Mouse (Mus musculus) forebrain, embryonic 16.5 days (tissue): ENCODE data around the gene Mrpl41. TPM values are rescaled to one million over a fixed set of nuclear protein-coding genes. Genes with fewer than 3 reads are reported as not detected.
"Not testable (repeated sequence)": the region's sequence is repeated elsewhere in the genome, so short reads cannot be mapped to it uniquely, and the experiment has no call there.

Experiments used
- ATAC-seq: fragments of 200-750 bp; cut with Nextera tagmentation; 2 replicates; pipeline ENCODE4 v1.8.0; 2017; ENCODE audit warnings: mild to moderate bottlenecking, moderate library complexity
- H3K27ac ChIP-seq: fragments of 300-500 bp; sonication (generic); 2 replicates; pipeline ENCODE4 v1.5.1; 2014; ENCODE audit warnings: low read length, control low read depth
- H3K27me3 ChIP-seq: fragments of 300-500 bp; sonication (generic); replicated peaks from 2 replicates; pipeline ENCODE4 v1.6.1; 2014; ENCODE audit warnings: low read length; ENCODE audit not compliant: control insufficient read depth, insufficient read depth
- H3K36me3 ChIP-seq: fragments of 300-500 bp; sonication (generic); 2 replicates; pipeline ENCODE4 v1.6.1; 2014; ENCODE audit not compliant: control insufficient read depth, insufficient read depth
- H3K4me1 ChIP-seq: fragments of 300-500 bp; sonication (generic); replicated peaks from 2 replicates; pipeline ENCODE4 v1.6.1; 2014; ENCODE audit warnings: low read length; ENCODE audit not compliant: control insufficient read depth, insufficient read depth
- H3K4me2 ChIP-seq: fragments of 300-500 bp; sonication (generic); 2 replicates; pipeline ENCODE4 v1.6.1; 2014; ENCODE audit warnings: mild to moderate bottlenecking, low read length, control low read depth
- H3K4me3 ChIP-seq: fragments of 300-500 bp; sonication (generic); replicated peaks from 2 replicates; pipeline ENCODE4 v1.5.1; 2014; ENCODE audit warnings: mild to moderate bottlenecking, low read length, control low read depth
- H3K9ac ChIP-seq: fragments of 300-500 bp; sonication (generic); replicated peaks from 2 replicates; pipeline ENCODE4 v1.6.1; 2014; ENCODE audit warnings: low read depth, low read length, control low read depth
- H3K9me3 ChIP-seq: fragments of 300-500 bp; sonication (generic); 2 replicates; pipeline ENCODE4 v1.6.1; 2016; ENCODE audit warnings: low read length; ENCODE audit not compliant: control insufficient read depth
- WGBS: fragments of 180-500 bp; shearing (Covaris S2); extraction: QIAGEN DNeasy Blood & Tissue Kit; methylation state at CpG from one replicate; pipeline ENCODE4 v1.1.7; 2014; 5-methylcytosine and 5-hydroxymethylcytosine counted together
- polyA plus RNA-seq: library from polyadenylated mRNA; unstranded; fragments of >200 nt; fragmentation: Nextera tagmentation; extraction: Ambion mirVana; gene quantifications from 2 replicates; pipeline ENCODE4 v1.2.1, GENCODE M21; 2015

The Mrpl41 gene
- polyA plus RNA-seq, 1 experiment from 2014 or later = 143 TPM

GRCm38 (mm10) chr2:24976960-24977359, 2.1 kb upstream of the Mrpl41 start:
- no peaks in the 10 kb centered on the region for H3K27me3 ChIP-seq
- H3K36me3 ChIP-seq = peaks cover 4% of the 10 kb centered on the region
- no peak overlapping the region for H3K4me3 ChIP-seq
- no peak overlapping the region for H3K27ac ChIP-seq
- no peak overlapping the region for H3K9ac ChIP-seq
- H3K9me3 ChIP-seq = no peaks in the 10 kb centered on the region
- no peak for ATAC-seq
- peaks cover 21% of the 10 kb centered on the region for H3K4me1 ChIP-seq
- 94% methylated on average over 5 of the region's 5 CpGs for WGBS
- no peak overlapping the region for H3K4me2 ChIP-seq

GRCm38 (mm10) chr2:24975704-24976297, 903 bp upstream of the Mrpl41 start, which contains the start of gene Pnpla7:
TSS of gene Pnpla7 (plus strand) at chr2:24976033.
- Histone ChIP-seq H3K4me2 (peak within 1 kb of the TSS; percentile 86), H3K9me3 (no peaks in the 10 kb centered on the region), H3K27me3 (no peaks in the 10 kb centered on the region), H3K27ac (peak within 1 kb of the TSS; percentile 87), H3K36me3 (peaks cover 4% of the 10 kb centered on the region), H3K4me1 (peaks cover 21% of the 10 kb centered on the region), H3K4me3 (peak within 1 kb of the TSS; percentile 90), H3K9ac (peak within 1 kb of the TSS; percentile 80)
- WGBS = under 1% methylated on average over 16 of the region's 16 CpGs
- ATAC-seq = no peak

- not testable (repeated sequence) for ATAC-seq, H3K27me3 ChIP-seq, H3K36me3 ChIP-seq, H3K9me3 ChIP-seq
- Histone ChIP-seq H3K4me2 (peak overlapping the region; percentile 73), H3K4me1 (peaks cover 21% of the 10 kb centered on the region), H3K9ac (peak overlapping the region; percentile 80), H3K27ac (peak overlapping the region; percentile 87), H3K4me3 (peak overlapping the region; percentile 90)
- under 1% methylated on average over 17 of the region's 17 CpGs for WGBS
Measured at GRCm38 (mm10) chr2:24974452-24974851, 446 bp downstream of the Mrpl41 start.

- no peak for ATAC-seq
- H3K4me1 ChIP-seq = peaks cover 13% of the 10 kb centered on the region
- no peak overlapping the region for H3K4me2 ChIP-seq
- no peak overlapping the region for H3K9ac ChIP-seq
- no peaks in the 10 kb centered on the region for H3K9me3 ChIP-seq
- no peaks in the 10 kb centered on the region for H3K27me3 ChIP-seq
- H3K36me3 ChIP-seq = peaks cover 26% of the 10 kb centered on the region
- WGBS = 90% methylated on average over 4 of the region's 4 CpGs
- H3K4me3 ChIP-seq = no peak overlapping the region
- H3K27ac ChIP-seq = no peak overlapping the region
Measured at GRCm38 (mm10) chr2:24970386-24970785, 4.5 kb downstream of the Mrpl41 start.

GRCm38 (mm10) chr2:24962304-24963000, 12.4 kb downstream of the Mrpl41 start, which contains the start of gene Dph7:
TSS of gene Dph7 (plus strand) at chr2:24962400.
- peaks cover 24% of the 10 kb centered on the region for H3K36me3 ChIP-seq
- H3K27ac ChIP-seq = peak within 1 kb of the TSS; percentile 6; the same call in 1 of the 2 replicates
- WGBS = under 1% methylated on average over 28 of the region's 28 CpGs
- peak within 1 kb of the TSS; percentile 73 for H3K4me2 ChIP-seq
- ATAC-seq = peak; percentile 96
- no peaks in the 10 kb centered on the region for H3K9me3 ChIP-seq
- H3K27me3 ChIP-seq = no peaks in the 10 kb centered on the region
- peaks cover 9% of the 10 kb centered on the region for H3K4me1 ChIP-seq
- H3K9ac ChIP-seq = peak within 1 kb of the TSS; percentile 80
- peak within 1 kb of the TSS; percentile 75 for H3K4me3 ChIP-seq

- H3K4me3 ChIP-seq = no peak overlapping the region
- ATAC-seq = no peak
- H3K4me1 ChIP-seq = peaks cover 9% of the 10 kb centered on the region
- H3K36me3 ChIP-seq = peaks cover 24% of the 10 kb centered on the region
- no peak overlapping the region for H3K9ac ChIP-seq
- no peak overlapping the region for H3K4me2 ChIP-seq
- H3K27me3 ChIP-seq = no peaks in the 10 kb centered on the region
- no peak overlapping the region for H3K27ac ChIP-seq
- H3K9me3 ChIP-seq = no peaks in the 10 kb centered on the region
- WGBS = 40% methylated on average over 3 of the region's 3 CpGs
Measured at GRCm38 (mm10) chr2:24960910-24961309, 14.0 kb downstream of the Mrpl41 start.

- H3K36me3 ChIP-seq = peaks cover 26% of the 10 kb centered on the region; the same call in 1 of the 2 replicates
- H3K9ac ChIP-seq = no peak overlapping the region
- no peak overlapping the region for H3K4me3 ChIP-seq
- no peaks in the 10 kb centered on the region for H3K9me3 ChIP-seq
- no peaks in the 10 kb centered on the region for H3K27me3 ChIP-seq
- H3K4me2 ChIP-seq = no peak overlapping the region
- no peak overlapping the region for H3K27ac ChIP-seq
- ATAC-seq = no peak
- WGBS = 89% methylated on average over 4 of the region's 4 CpGs
- H3K4me1 ChIP-seq = peaks cover 17% of the 10 kb centered on the region
Measured at GRCm38 (mm10) chr2:24952537-24953055, 22.3 kb downstream of the Mrpl41 start.

- Histone ChIP-seq H3K9ac (peak overlapping the region; percentile 92), H3K4me1 (peaks cover 17% of the 10 kb centered on the region)
- 0 out of 2 replicates have a peak, but pooled peaks have one; percentile 1 for ATAC-seq
Measured at GRCm38 (mm10) chr2:24950189-24950535, 24.7 kb downstream of the Mrpl41 start.

GRCm38 (mm10) chr2:24949421-24950188, 25.3 kb downstream of the Mrpl41 start, which contains the start of gene Zmynd19:
TSS of gene Zmynd19 (plus strand) at chr2:24949792.
- no peaks in the 10 kb centered on the region for H3K27me3 ChIP-seq
- no peaks in the 10 kb centered on the region for H3K9me3 ChIP-seq
- H3K36me3 ChIP-seq = peaks cover 14% of the 10 kb centered on the region; the same call in 1 of the 2 replicates
- ATAC-seq = peak; percentile 98
- H3K4me3 ChIP-seq = peak within 1 kb of the TSS; percentile 97
- peak within 1 kb of the TSS; percentile 92 for H3K9ac ChIP-seq
- WGBS = under 1% methylated on average over 103 of the region's 108 CpGs
- H3K4me2 ChIP-seq = peak within 1 kb of the TSS; percentile 98
- H3K4me1 ChIP-seq = peaks cover 17% of the 10 kb centered on the region
- peak within 1 kb of the TSS; percentile 73 for H3K27ac ChIP-seq

More at GRCm38 (mm10) chr2:24950189-24950535, 24.7 kb downstream of the Mrpl41 start:
- H3K27me3 ChIP-seq = no peaks in the 10 kb centered on the region
- WGBS = under 1% methylated on average over 28 of the region's 31 CpGs
- peak overlapping the region; percentile 41; the same call in 1 of the 2 replicates for H3K27ac ChIP-seq
- H3K4me3 ChIP-seq = peak overlapping the region; percentile 97
- H3K9me3 ChIP-seq = no peaks in the 10 kb centered on the region
- peaks cover 20% of the 10 kb centered on the region; the same call in 1 of the 2 replicates for H3K36me3 ChIP-seq
- H3K4me2 ChIP-seq = peak overlapping the region; percentile 98
